Mouse (Mus musculus) kidney, postnatal 0 days (tissue): ENCODE data around the gene Cxcr2. TPM values are rescaled to one million over a fixed set of nuclear protein-coding genes. Genes with fewer than 3 reads are reported as not detected.

Source experiments
- ATAC-seq: fragments of 200-750 bp; cut with Nextera tagmentation; replicated peaks from 2 replicates; pipeline ENCODE4 v1.8.0; 2017; ENCODE audit warnings: low read depth, moderate number of reproducible peaks, moderate TSS enrichment, moderate library complexity; ENCODE audit not compliant: low FRiP score
- DNase-seq: peaks from one replicate; pipeline ENCODE4 v3.0.0-alpha.2; 2016; ENCODE audit warnings: low spot score
- H3K27ac ChIP-seq: fragments of 300-500 bp; sonication (generic); 2 replicates; pipeline ENCODE4 v1.5.1; 2014; ENCODE audit warnings: mild to moderate bottlenecking
- H3K27me3 ChIP-seq: fragments of 300-500 bp; sonication (generic); 2 replicates; pipeline ENCODE4 v1.6.1; 2014; ENCODE audit warnings: low read length, mixed read lengths; ENCODE audit not compliant: insufficient read depth
- H3K36me3 ChIP-seq: fragments of 300-500 bp; sonication (generic); 2 replicates; pipeline ENCODE4 v1.6.1; 2014; ENCODE audit warnings: low read length, mixed read lengths; ENCODE audit not compliant: insufficient read depth
- H3K4me1 ChIP-seq: fragments of 300-500 bp; sonication (generic); replicated peaks from 2 replicates; pipeline ENCODE4 v1.6.1; 2014; ENCODE audit warnings: antibody characterized with exemption, low read length, mixed read lengths; ENCODE audit not compliant: insufficient read depth
- H3K4me2 ChIP-seq: fragments of 300-500 bp; sonication (generic); 2 replicates; pipeline ENCODE4 v1.6.1; 2014; ENCODE audit warnings: mild to moderate bottlenecking, low read length, moderate library complexity, mixed read lengths
- H3K4me3 ChIP-seq: fragments of 300-500 bp; sonication (generic); replicated peaks from 2 replicates; pipeline ENCODE4 v1.5.1; 2014; ENCODE audit warnings: low read depth, low read length
- H3K9ac ChIP-seq: fragments of 300-500 bp; sonication (generic); 2 replicates; pipeline ENCODE4 v1.6.1; 2014; ENCODE audit warnings: low read depth, low read length
- H3K9me3 ChIP-seq: fragments of 300-500 bp; sonication (generic); replicated peaks from 2 replicates; pipeline ENCODE4 v1.6.1; 2016; ENCODE audit warnings: low read length, inconsistent platforms, mixed read lengths
- CTCF ChIP-seq: IDR thresholded peaks from 2 replicates; pipeline ENCODE4 v1.5.1; 2016; ENCODE audit warnings: antibody characterized with exemption, low read depth, mild to moderate bottlenecking, moderate library complexity
- WGBS: fragments of 180-500 bp; shearing (Covaris S2); extraction: QIAGEN DNeasy Blood & Tissue Kit; methylation state at CpG from one replicate; pipeline ENCODE4 v1.1.7; 2014; 5-methylcytosine and 5-hydroxymethylcytosine counted together
- polyA plus RNA-seq: library from polyadenylated mRNA; unstranded; fragments of >200 nt; fragmentation: Nextera tagmentation; extraction: Ambion mirVana; gene quantifications from 2 replicates; pipeline ENCODE4 v1.2.1, GENCODE M21; 2015

Gene Cxcr2
- polyA plus RNA-seq, result 0.30 and 0.51 TPM in 2 replicates

DNA sequence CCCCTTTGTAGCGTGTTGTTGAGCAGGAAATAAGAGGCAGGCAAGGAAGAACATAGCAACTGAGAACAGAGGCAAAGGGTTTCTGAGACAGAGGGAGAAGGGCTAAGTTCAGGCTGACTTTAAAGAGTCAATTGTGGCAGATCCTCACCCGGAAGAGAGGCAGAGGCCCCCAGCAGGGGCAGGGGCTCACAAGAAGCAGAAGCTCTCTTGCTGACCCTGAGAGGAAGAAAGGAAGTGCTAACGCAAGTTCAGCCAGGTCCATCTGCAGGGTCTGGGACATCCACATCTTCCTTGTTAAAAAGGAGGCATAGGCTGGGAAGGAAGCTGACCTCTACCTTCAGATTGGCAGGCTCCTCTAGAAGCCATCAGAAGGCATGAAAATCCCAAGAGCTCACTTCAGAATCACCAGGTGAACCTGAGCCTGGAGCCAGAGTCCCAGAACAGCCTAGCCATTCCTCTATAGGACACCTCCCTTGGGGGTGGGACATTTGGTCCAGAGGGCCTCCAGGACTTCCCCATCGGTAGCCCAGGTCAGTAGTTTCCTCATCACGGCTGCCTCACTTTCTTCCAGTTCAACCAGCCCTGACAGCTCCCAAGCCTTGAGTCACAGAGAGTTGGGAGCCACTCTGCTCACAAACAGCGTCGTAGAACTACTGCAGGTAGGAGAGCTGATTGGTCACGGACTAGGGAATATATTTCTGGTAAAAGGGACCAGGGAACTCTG is at the start of gene Cxcr2:
Gene Cxcr2 (plus strand): TSS at position 529 of the 724 bp plus-strand sequence.
- no peaks in the 10 kb centered on the region for H3K9me3 ChIP-seq
- no peaks in the 10 kb centered on the region for H3K36me3 ChIP-seq
- H3K27ac ChIP-seq, result no peak within 1 kb of the TSS
- DNase-seq, result no peak
- TF ChIP-seq CTCF, result no peak
- WGBS, result 67% methylated on average over 8 of the region's 8 CpGs
- no peaks in the 10 kb centered on the region for H3K27me3 ChIP-seq
- no peak for ATAC-seq
- H3K4me3 ChIP-seq, result no peak within 1 kb of the TSS
- H3K4me1 ChIP-seq, result no peaks in the 10 kb centered on the region
- H3K9ac ChIP-seq, result no peak within 1 kb of the TSS
- H3K4me2 ChIP-seq, result no peak within 1 kb of the TSS

DNA sequence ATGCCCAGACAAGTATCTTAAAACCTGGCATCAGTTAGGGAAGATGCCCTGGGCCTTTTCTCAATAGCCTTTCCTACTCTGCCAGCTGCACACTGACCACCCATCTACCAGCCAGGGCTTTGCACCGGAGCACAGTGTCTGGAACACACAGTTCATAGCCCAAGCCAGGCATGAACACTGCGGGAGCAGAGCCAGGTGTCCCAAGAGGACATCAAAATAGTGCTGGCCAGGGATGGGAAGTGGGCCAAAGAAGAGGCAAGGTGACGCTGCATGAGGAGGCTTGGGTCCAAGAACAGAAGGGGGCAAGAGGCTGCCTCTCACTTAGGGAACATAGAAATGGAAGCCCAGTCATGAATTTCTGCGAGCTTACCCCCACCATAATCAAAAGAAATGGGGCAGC is 48.1 kb upstream of the Cxcr2 start:
- Histone ChIP-seq H3K9ac (no peak overlapping the region), H3K36me3 (no peaks in the 10 kb centered on the region), H3K4me2 (no peak overlapping the region), H3K4me1 (peaks cover 4% of the 10 kb centered on the region; the same call in 1 of the 2 replicates), H3K9me3 (no peaks in the 10 kb centered on the region), H3K27me3 (no peaks in the 10 kb centered on the region), H3K27ac (no peak overlapping the region), H3K4me3 (no peak overlapping the region)
- 83% methylated on average over 4 of the region's 4 CpGs for WGBS
- TF ChIP-seq CTCF, result no peak
- no peak for ATAC-seq
- no peak for DNase-seq

DNA sequence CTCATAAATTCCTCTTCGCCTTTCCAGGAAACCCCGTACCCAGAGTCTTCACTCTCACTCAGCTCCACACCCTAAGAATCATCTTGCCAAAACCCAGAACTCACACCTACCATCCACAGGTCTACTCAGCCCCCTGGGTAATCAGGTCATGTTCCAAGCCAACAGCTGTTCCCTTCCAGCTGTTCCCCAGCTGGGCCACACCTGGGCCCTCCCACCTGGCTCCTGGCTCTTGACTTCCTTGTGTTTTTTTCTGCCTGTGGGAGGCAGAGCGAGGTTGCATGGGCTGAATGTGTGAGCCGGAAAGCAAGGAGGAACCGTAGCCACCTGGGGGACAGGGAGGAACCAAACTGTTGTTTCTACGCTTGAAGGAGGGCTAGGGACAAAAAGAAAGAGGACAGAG is 47.6 kb upstream of the Cxcr2 start:
- no peak for ATAC-seq
- H3K4me1 ChIP-seq, result peaks cover 8% of the 10 kb centered on the region; the same call in 1 of the 2 replicates

DNA sequence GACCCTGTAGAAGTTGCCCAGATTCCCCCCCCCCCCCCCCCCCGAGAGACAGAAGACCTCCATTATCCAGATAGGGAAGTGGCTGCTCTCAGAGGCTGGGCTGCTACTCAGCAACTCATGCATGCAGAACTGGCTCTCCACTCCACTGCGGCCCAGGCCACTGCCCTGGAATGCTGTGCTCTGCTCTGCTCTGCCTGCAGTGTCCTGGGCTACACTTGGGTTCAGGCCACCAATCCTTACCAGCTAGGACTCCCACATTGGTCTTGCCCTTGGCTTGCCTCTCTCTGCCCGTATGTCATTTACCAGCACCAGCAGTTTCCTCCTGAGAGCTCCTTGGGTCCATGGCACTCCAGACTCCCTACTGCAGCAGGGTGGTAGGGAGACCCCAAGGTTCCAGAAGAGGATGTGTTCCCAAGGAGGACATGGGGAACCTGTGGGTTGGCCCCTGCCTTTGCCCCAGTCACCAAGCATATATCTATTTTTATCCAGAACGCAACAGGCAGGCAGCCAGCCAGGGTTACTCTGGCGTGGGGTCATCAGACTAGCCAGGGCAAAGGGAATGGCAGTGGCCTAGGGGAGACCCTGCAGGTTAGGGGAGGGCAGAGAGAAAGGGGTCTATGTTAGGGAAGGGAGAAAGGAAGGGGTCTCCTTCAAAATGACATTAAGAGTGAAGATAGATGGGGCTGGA is 45.7 kb upstream of the Cxcr2 start:
- 54% methylated on average over 4 of the region's 5 CpGs for WGBS
- no peak for DNase-seq
- H3K36me3 ChIP-seq, result no peaks in the 10 kb centered on the region
- no peak overlapping the region for H3K4me3 ChIP-seq
- no peak overlapping the region for H3K4me2 ChIP-seq
- H3K4me1 ChIP-seq, result peaks cover 18% of the 10 kb centered on the region
- H3K9ac ChIP-seq, result no peak overlapping the region
- ATAC-seq, result 0 out of 2 replicates have a peak, but pooled peaks have one; percentile 27
- H3K9me3 ChIP-seq, result no peaks in the 10 kb centered on the region
- no peak for TF ChIP-seq CTCF
- no peak overlapping the region for H3K27ac ChIP-seq
- H3K27me3 ChIP-seq, result no peaks in the 10 kb centered on the region

More for the DNA sequence above, 47.6 kb upstream of the Cxcr2 start:
- no peak overlapping the region for H3K9ac ChIP-seq
- H3K4me2 ChIP-seq, result no peak overlapping the region
- no peaks in the 10 kb centered on the region for H3K9me3 ChIP-seq
- DNase-seq, result no peak
- H3K27me3 ChIP-seq, result no peaks in the 10 kb centered on the region
- H3K36me3 ChIP-seq, result no peaks in the 10 kb centered on the region
- no peak overlapping the region for H3K4me3 ChIP-seq
- no peak for TF ChIP-seq CTCF
- WGBS, result 72% methylated on average over 6 of the region's 6 CpGs
- H3K27ac ChIP-seq, result no peak overlapping the region

DNA sequence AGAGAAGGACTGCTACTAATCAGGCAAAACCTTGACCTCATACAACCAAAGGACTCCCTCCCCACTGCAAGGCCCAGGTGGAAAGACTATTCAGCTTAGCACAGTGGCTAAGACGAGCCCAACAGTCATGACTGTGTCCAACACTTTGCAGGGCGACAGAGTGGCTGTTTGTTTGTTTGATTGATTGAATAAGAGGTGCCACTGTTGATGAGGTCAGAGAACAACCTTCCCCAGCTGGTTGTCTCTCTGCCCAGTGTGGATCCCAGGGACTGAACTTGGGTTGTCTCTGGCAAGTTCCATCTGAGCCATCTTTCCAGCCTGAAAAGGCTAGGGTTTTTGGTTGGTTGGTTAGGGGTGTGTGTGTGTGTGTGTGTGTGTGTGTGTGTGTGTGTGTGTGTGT is 44.1 kb upstream of the Cxcr2 start:
- Histone ChIP-seq H3K4me3 (no peak overlapping the region), H3K36me3 (no peaks in the 10 kb centered on the region), H3K27me3 (no peaks in the 10 kb centered on the region), H3K9ac (no peak overlapping the region), H3K4me2 (no peak overlapping the region), H3K4me1 (peaks cover 18% of the 10 kb centered on the region), H3K27ac (no peak overlapping the region), H3K9me3 (no peaks in the 10 kb centered on the region)
- DNase-seq (no peak), ATAC-seq (no peak)
- WGBS, result 80% methylated on average over 2 of the region's 2 CpGs
- no peak for TF ChIP-seq CTCF

DNA sequence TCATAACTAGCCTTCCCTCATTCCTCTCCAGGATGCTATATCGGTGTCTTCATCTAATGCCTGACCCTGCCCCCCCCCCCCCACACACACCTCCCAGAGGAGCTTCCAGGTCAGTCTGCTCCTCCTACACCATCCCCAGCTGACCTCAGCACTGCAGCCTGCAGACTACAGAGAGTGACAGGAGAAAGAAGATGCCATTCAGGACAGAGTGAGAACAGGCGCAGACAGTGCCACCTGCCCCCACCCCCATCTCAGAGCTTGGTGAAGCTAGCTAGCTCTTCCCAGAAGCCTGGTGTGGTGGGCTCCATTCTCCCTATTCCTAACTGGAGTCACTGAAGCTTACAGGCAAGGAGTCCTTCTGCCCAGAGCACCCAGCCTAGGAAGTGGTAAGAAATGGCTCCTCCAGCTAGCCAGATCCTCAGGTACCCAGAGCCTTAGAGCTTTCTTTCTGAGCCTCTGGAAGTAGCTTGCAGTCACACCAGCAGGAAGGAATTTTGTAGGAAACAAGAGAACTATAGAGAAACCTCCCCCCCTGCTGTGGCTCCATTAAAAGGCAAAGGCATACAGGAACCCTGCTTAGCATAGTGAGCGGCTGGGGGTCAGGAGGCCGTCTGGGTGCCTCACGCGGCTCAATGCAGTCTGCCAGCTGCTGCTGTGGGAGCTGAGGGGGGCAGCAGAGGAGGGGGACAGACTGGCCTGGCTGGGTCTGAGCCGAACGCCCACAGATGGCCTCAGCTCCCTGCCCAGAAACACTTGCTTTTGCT is 42.7 kb upstream of the Cxcr2 start:
- peak; percentile 68 for DNase-seq
- Histone ChIP-seq H3K9ac (no peak overlapping the region), H3K4me2 (no peak overlapping the region), H3K4me3 (no peak overlapping the region), H3K36me3 (no peaks in the 10 kb centered on the region), H3K27ac (peak overlapping the region; percentile 47), H3K4me1 (peaks cover 18% of the 10 kb centered on the region), H3K27me3 (no peaks in the 10 kb centered on the region), H3K9me3 (no peaks in the 10 kb centered on the region)
- no peak for TF ChIP-seq CTCF
- ATAC-seq, result peak; percentile 50
- 27% methylated on average over 8 of the region's 8 CpGs for WGBS
